Mouse (Mus musculus): ENCODE measurements around the gene Tmem131l.
A peak's percentile ranks its signal among the peaks of the same experiment; 100 is the strongest.

The Tmem131l gene

GRCm38 (mm10) chr3:83867026-83867425, 172.9 kb downstream of the Tmem131l start:
- peak; percentile 43 for DNase-seq (ENCODE audit: low read depth, low spot score)

- DNase-seq (ENCODE audit: low read depth, low spot score): no peak
Observed at GRCm38 (mm10) chr3:83865216-83865615, 174.8 kb downstream of the Tmem131l start.

DNA sequence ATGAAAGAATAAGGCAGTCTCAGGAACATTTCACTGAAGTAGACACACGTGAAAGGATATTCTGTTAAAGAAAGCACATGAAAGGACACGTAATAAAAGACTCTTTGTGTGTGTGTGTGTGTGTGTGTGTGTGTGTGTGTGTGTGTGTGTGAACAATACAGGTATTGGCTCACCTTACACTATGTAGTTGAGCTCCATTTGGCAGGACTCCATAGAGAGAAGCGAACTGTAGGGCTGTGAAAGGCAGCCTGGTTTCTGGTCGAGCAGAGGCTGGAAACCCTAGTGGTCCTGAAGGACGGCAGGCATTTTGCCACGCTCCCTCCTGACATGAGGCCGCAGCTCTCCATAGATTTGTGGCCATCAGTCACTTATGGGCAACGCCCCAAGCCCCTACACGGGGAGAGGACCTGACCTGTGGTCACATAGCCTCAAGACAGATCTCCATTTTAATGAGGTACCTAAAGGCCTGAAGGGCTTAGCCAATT, 175.9 kb downstream of the Tmem131l start:
- no peak for DNase-seq (ENCODE audit: low read depth, low spot score)

- peak; percentile 87 for DNase-seq (ENCODE audit: low read depth, low spot score)
Observed at GRCm38 (mm10) chr3:83862956-83863355, 177.0 kb downstream of the Tmem131l start.

GRCm38 (mm10) chr3:83859595-83859994, 180.4 kb downstream of the Tmem131l start:
- no peak for DNase-seq (ENCODE audit: low read depth, low spot score)

GRCm38 (mm10) chr3:83859071-83859470, 180.9 kb downstream of the Tmem131l start:
- DNase-seq (ENCODE audit: low read depth, low spot score): no peak

DNA sequence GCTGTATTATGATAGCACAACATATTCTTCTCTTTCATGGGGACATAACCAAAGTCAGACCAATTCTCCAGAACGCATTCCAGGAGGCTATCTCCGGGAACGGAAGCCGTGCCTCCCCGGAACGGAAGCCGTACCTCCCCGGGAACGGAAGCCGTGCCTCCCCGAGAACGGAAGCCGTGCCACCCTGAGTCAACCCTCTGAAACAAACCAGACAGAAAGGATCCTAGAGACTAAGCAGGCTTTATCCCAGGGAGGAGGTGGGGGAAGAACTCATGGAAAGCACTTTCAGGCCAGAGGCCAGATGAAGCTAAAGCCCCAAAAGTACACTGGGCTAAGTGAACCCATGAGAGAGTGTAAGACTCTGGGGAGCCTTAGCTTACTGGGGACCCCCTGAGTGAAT, 182.4 kb downstream of the Tmem131l start:
- DNase-seq (ENCODE audit: low read depth, low spot score): no peak

DNA sequence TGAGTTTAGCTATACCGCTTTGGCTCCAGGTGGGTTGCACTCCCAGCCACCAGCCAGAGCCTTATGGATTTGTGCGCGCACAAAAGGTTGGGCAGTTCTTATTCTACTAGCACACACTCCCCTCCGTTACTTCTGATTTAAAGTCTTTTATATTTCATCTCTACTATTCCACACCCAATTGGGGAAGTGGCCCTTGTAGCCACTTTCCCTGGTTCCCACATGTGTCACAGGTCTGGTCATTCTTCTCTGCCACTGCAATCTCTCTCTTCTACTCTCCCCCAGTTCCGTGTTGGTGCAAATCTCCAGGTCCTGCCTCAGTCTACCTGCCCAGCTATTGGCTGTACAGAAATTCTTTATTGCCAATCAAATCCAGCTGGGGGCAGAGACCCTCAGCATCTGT, 184.3 kb downstream of the Tmem131l start:
- no peak for DNase-seq (ENCODE audit: low read depth, low spot score)

DNA sequence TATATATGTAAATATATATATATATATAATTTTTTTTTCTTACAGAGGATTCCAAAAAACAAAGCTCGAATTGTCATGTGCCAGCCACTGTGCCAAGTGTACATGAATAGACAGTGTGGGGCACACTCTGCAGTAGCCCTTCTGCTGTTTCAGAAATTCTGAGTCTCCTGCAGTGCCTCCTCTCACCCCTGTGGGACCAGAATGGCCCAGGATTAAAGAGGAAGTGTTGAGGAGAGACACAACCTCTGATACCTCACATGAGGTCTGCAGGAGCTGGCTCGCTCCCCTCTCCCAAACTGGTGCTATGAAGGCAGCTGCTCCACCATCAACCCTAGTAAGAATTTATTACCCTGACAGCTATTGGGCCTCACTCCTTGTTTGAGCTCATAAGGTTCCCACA, 190.6 kb downstream of the Tmem131l start:
- no peak for DNase-seq (ENCODE audit: low read depth, low spot score)

Measured in A20 (cell line).